Mouse (Mus musculus): ENCODE results near the gene Cdc42bpa.
"Not testable (repeated sequence)": the region's sequence is repeated elsewhere in the genome, so short reads cannot be mapped to it uniquely, and the experiment has no call there.

Cdc42bpa gene

GRCm38 (mm10) chr1:179960882-179961698 is 818 bp downstream of the Cdc42bpa start:
- no peak for DNase-seq

- DNase-seq = no peak
Measured at GRCm38 (mm10) chr1:179961777-179962176, 1.5 kb downstream of the Cdc42bpa start.

- no peak for DNase-seq
Measured at GRCm38 (mm10) chr1:179969776-179970428, 9.6 kb downstream of the Cdc42bpa start.

- DNase-seq = no peak
Measured at GRCm38 (mm10) chr1:179975021-179975420, 14.7 kb downstream of the Cdc42bpa start.

GRCm38 (mm10) chr1:179975645-179976275 is 15.5 kb downstream of the Cdc42bpa start:
- no peak for DNase-seq

- DNase-seq = no peak
Measured at GRCm38 (mm10) chr1:179977437-179977836, 17.2 kb downstream of the Cdc42bpa start.

GRCm38 (mm10) chr1:179978742-179979141 is 18.5 kb downstream of the Cdc42bpa start:
- no peak for DNase-seq

- DNase-seq = no peak
Measured at GRCm38 (mm10) chr1:179981680-179982079, 21.4 kb downstream of the Cdc42bpa start.

- DNase-seq = no peak
Measured at GRCm38 (mm10) chr1:179982183-179982582, 21.9 kb downstream of the Cdc42bpa start.

GRCm38 (mm10) chr1:179982933-179983332 is 22.7 kb downstream of the Cdc42bpa start:
- DNase-seq = no peak

GRCm38 (mm10) chr1:179984171-179984570 is 23.9 kb downstream of the Cdc42bpa start:
- no peak for DNase-seq

- no peak for DNase-seq
Measured at GRCm38 (mm10) chr1:179991660-179992235, 31.5 kb downstream of the Cdc42bpa start.

- DNase-seq = no peak
Measured at GRCm38 (mm10) chr1:179992255-179992654, 32.0 kb downstream of the Cdc42bpa start.

- DNase-seq = no peak
Measured at GRCm38 (mm10) chr1:180008057-180008456, 47.8 kb downstream of the Cdc42bpa start.

GRCm38 (mm10) chr1:180013479-180013878 is 53.2 kb downstream of the Cdc42bpa start:
- no peak for DNase-seq

GRCm38 (mm10) chr1:180018218-180018617 is 57.9 kb downstream of the Cdc42bpa start:
- no peak for DNase-seq

GRCm38 (mm10) chr1:180021463-180022296 is 61.4 kb downstream of the Cdc42bpa start:
- DNase-seq = no peak

- DNase-seq = no peak
Measured at GRCm38 (mm10) chr1:180023512-180023911, 63.2 kb downstream of the Cdc42bpa start.

GRCm38 (mm10) chr1:180029863-180030262 is 69.6 kb downstream of the Cdc42bpa start:
- DNase-seq = not testable (repeated sequence)

GRCm38 (mm10) chr1:180030631-180031365 is 70.5 kb downstream of the Cdc42bpa start:
- no peak for DNase-seq

GRCm38 (mm10) chr1:180031705-180032548 is 71.7 kb downstream of the Cdc42bpa start:
- DNase-seq = no peak
